Mouse (Mus musculus) C2C12 (cell line): ENCODE results near the gene Isg20. TPM values are rescaled to one million over a fixed set of nuclear protein-coding genes. Genes with fewer than 3 reads are reported as not detected.
A peak's percentile ranks its signal among the peaks of the same experiment; 100 is the strongest.

Experiments
- H3K27me3 ChIP-seq: one replicate; pipeline ENCODE4 v1.6.1; 2011; ENCODE audit not compliant: control insufficient read depth, insufficient read depth, insufficient read length
- H3K36me3 ChIP-seq: one replicate; pipeline ENCODE4 v1.6.1; 2011; ENCODE audit not compliant: control insufficient read depth, insufficient read depth
- H3K4me3 ChIP-seq: one replicate; pipeline ENCODE4 v1.5.1; 2011; ENCODE audit warnings: mild to moderate bottlenecking, control low read depth; ENCODE audit not compliant: poor library complexity, insufficient read depth, severe bottlenecking
- H3K79me2 ChIP-seq: one replicate; pipeline ENCODE4 v1.6.1; 2011; ENCODE audit not compliant: control insufficient read depth, insufficient read depth
- H3K79me3 ChIP-seq: one replicate; pipeline ENCODE4 v1.6.1; 2011; ENCODE audit warnings: low read depth, control low read depth
- H3ac ChIP-seq: one replicate; pipeline ENCODE3; 2011; ENCODE audit warnings: low read depth; ENCODE audit not compliant: control insufficient read depth, insufficient read length
- CEBPB ChIP-seq: IDR thresholded peaks from one replicate; pipeline ENCODE4 v1.6.1; 2011; ENCODE audit warnings: low read depth, mild to moderate bottlenecking, control low read depth, moderate library complexity
- CTCF ChIP-seq: IDR thresholded peaks from one replicate; pipeline ENCODE4 v1.5.1; 2011; ENCODE audit not compliant: control insufficient read depth, insufficient read depth, insufficient read length
- FOSL1 ChIP-seq: IDR thresholded peaks from one replicate; pipeline ENCODE4 v1.8.0; 2011; ENCODE audit warnings: mild to moderate bottlenecking, low read length; ENCODE audit not compliant: poor library complexity, insufficient read depth, severe bottlenecking
- MAX ChIP-seq: IDR thresholded peaks from one replicate; pipeline ENCODE4 v1.6.1; 2011; ENCODE audit warnings: mild to moderate bottlenecking, control low read depth
- MYOD1 ChIP-seq: IDR thresholded peaks from one replicate; pipeline ENCODE4 v1.6.1; 2011; ENCODE audit warnings: low read depth; ENCODE audit not compliant: control insufficient read depth, insufficient read length
- MYOG ChIP-seq: IDR thresholded peaks from one replicate; pipeline ENCODE4 v1.6.1; 2011; ENCODE audit not compliant: control insufficient read depth, insufficient read length; ENCODE audit errors: extremely low read depth
- USF1 ChIP-seq: IDR thresholded peaks from one replicate; pipeline ENCODE4 v1.6.1; 2011; ENCODE audit warnings: low read depth, mild to moderate bottlenecking, control low read depth, moderate library complexity
- long read RNA-seq, 2 experiments: library from polyadenylated mRNA; unstranded; transcript quantifications; one replicate each; pipeline ENCODE4 v2.0.0; 2019 to 2020
- polyA plus RNA-seq: library from polyadenylated mRNA; unstranded; fragments of >200 nt; fragmentation: generic; extraction: Trizol; gene quantifications from one replicate; pipeline ENCODE4 v1.2.1, GENCODE M21; 2012; ENCODE audit warnings: missing spikeins

Gene Isg20
- polyA plus RNA-seq, result 5.3 TPM
- long read RNA-seq, experiment 1, transcript Isg20-201 (4 exons, 1,083 nt), result major isoform, 12 of 15 reads
- long read RNA-seq, experiment 1, partial matches to known transcripts, result 0 of 15 reads
- long read RNA-seq, experiment 1, other reads (novel, unspliced or antisense), result 2 of 15 reads
- long read RNA-seq, experiment 2, partial matches to known transcripts, result 0 of 2 reads
- long read RNA-seq, experiment 2, other reads (novel, unspliced or antisense), result 0 of 2 reads

- Histone ChIP-seq H3K27me3 (no peaks in the 10 kb centered on the region), H3K79me3 (no peaks in the 10 kb centered on the region), H3K36me3 (peaks cover 22% of the 10 kb centered on the region), H3K79me2 (no peaks in the 10 kb centered on the region), H3K4me3 (peak within 1 kb of the TSS; percentile 16), H3ac (no peak within 1 kb of the TSS)
- TF ChIP-seq CEBPB (no peak), MYOD1 (no peak), FOSL1 (no peak), MAX (no peak), CTCF (no peak), USF1 (no peak), MYOG (no peak)
Observed at GRCm38 (mm10) chr7:78912974-78913474, at the start of gene Isg20. Gene Isg20 (plus strand): TSS chr7:78913424.

GRCm38 (mm10) chr7:78863796-78864445 is 49.3 kb upstream of the Isg20 start:
- H3K4me3 ChIP-seq, result no peak overlapping the region
- TF ChIP-seq CTCF (no peak), MYOG (no peak), MAX (no peak), CEBPB (no peak), FOSL1 (no peak), USF1 (no peak), MYOD1 (no peak)
- no peaks in the 10 kb centered on the region for H3K79me3 ChIP-seq
- H3K79me2 ChIP-seq, result no peaks in the 10 kb centered on the region
- no peak overlapping the region for H3ac ChIP-seq
- H3K36me3 ChIP-seq, result no peaks in the 10 kb centered on the region
- peaks cover 53% of the 10 kb centered on the region for H3K27me3 ChIP-seq

- Histone ChIP-seq H3K27me3 (peaks cover 48% of the 10 kb centered on the region), H3ac (no peak overlapping the region), H3K4me3 (no peak overlapping the region), H3K79me2 (no peaks in the 10 kb centered on the region), H3K79me3 (no peaks in the 10 kb centered on the region), H3K36me3 (no peaks in the 10 kb centered on the region)
- TF ChIP-seq MYOD1 (no peak), USF1 (no peak), CEBPB (no peak), MYOG (no peak), MAX (no peak), CTCF (no peak), FOSL1 (no peak)
Observed at GRCm38 (mm10) chr7:78864446-78864802, 48.8 kb upstream of the Isg20 start.

GRCm38 (mm10) chr7:78865212-78865949 is 47.8 kb upstream of the Isg20 start:
- TF ChIP-seq MAX (no peak), USF1 (no peak), CEBPB (no peak), CTCF (no peak), MYOG (no peak), FOSL1 (no peak), MYOD1 (no peak)
- Histone ChIP-seq H3K36me3 (no peaks in the 10 kb centered on the region), H3K79me2 (no peaks in the 10 kb centered on the region), H3K27me3 (peaks cover 47% of the 10 kb centered on the region), H3K4me3 (no peak overlapping the region), H3K79me3 (no peaks in the 10 kb centered on the region), H3ac (no peak overlapping the region)

GRCm38 (mm10) chr7:78868731-78869130 is 44.5 kb upstream of the Isg20 start:
- Histone ChIP-seq H3K79me2 (no peaks in the 10 kb centered on the region), H3K36me3 (no peaks in the 10 kb centered on the region), H3K4me3 (no peak overlapping the region), H3ac (no peak overlapping the region), H3K27me3 (peaks cover 41% of the 10 kb centered on the region), H3K79me3 (no peaks in the 10 kb centered on the region)
- TF ChIP-seq MAX, result no peak
- TF ChIP-seq MYOD1, result no peak
- no peak for TF ChIP-seq MYOG
- no peak for TF ChIP-seq FOSL1
- no peak for TF ChIP-seq CTCF
- no peak for TF ChIP-seq CEBPB
